Mouse (Mus musculus) mouse embryonic stem cell (cell line): Measurements from ENCODE around the gene Prkag2.

ENCODE experiments used
- in situ Hi-C, 2 experiments: fragments of 300-500 bp; cut with MboI; formaldehyde crosslinking; loops; 1 replicate in 1 of 2; 3 replicates in 1 of 2; pipeline ENCODE4 v1.14.3; 2019 to 2020; ENCODE audit warnings: low sequenced_read_pairs in 2 of 2, low pct_unique_long_range_greater_than_20kb in 1 of 2, mixed read lengths in 1 of 2; ENCODE audit not compliant: unreplicated experiment in 1 of 2

Gene Prkag2

DNA sequence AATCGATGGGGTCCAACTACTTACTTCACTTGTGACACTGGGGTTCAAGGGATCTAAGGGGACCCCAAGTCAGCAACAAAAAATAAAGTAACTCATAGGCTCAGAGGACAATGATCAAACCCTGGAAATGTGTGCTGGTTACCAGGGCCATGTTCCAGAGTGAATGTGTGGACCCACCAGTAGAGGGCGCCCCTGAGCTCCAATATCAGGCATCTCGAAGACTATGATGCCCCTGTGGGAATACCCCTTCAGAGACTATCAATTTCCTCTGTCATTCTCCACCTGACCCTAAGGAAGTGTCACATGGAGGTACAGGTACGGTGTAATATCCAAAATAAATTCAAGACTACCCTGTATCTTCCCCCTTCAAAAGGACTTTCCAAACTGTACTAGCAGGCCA, 77.5 kb downstream of the Prkag2 start:
- in situ Hi-C loops: no loop called here

DNA sequence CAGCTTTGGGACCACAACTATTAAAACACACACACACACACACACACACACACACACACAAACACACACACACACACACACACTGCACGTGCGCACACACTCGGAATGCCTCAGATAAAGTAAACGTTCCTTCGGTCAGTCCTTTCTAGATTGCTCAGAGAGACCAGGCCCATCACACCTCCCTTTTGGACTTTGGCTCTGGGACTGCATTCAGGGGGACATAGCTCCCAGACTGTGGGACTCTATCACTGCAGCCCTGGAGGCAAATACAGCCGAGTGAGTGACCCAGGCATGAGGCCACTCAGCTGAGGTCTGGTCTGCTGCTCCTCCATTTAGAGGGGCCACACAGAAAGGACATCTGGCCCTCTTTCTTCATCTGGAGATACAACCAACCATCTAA, 81.2 kb downstream of the Prkag2 start:
- in situ Hi-C loops: no loop called here

DNA sequence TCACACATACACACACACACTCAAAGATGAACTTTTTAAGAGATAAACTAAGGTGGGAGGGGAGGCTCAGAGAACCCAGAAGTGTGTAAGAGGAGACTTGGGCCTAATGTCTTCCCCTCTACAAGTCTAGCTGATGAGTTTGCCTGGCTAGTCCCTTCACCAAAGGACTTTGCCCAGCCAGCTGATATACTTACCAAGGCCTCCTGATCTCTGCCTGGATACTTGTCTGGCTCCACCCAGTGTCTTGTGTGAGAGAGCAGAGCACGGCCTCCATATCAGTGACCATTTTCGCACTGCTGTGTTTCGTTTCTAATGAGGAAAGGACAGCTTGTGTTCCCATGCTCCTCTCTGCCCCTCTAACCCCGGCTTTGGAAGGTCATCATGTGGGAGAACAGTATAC, 88.3 kb downstream of the Prkag2 start:
- in situ Hi-C loops: no loop called here

DNA sequence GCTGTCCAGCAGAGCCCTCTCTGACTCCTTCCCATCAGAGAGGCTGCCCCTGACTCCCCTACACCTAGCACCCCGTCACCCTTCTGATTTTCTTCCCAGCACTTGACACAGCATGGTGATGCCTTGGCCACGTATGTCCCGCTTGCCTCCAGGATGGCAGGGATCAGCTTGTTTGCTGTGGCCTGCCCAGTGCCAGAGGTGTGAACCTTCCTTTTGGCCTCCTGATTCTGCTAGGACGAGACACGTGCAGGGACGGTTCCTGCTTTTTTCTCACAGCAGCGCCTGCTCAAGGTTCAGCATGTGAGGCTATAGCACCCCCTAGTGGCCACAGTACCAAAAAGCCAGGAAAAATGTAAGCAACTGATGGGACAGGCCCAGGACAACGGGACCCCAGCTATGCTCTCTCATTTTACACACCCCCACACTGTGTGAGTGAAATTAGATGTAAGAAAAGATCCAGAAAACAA, 89.4 kb downstream of the Prkag2 start:
- in situ Hi-C loops: no loop called here

DNA sequence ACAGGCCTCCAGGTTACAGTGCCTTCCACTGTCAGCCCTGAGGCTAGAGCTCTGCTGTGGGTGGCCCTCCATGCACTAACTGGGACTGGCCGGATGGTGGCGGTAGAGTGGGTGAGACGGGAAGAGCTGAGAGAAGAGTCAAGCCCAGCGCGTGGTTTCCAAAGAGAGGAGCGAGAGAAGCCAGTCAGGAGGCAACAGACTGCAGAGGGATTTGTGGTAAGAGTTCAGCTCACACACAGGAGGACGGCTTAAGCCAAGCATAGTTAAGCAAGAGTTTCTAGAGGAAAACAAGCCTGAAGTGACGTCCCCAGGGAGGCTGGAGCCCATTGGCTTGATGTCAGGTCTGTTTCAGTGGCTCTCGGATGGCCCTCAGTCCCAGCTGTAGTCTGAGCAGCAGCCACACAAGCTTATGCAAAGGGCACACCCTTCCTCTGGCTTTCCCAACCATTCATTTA, 90.0 kb downstream of the Prkag2 start:
- in situ Hi-C loops: no loop called here

- in situ Hi-C loops: loop anchor here in 1 of 2 experiments (10.0 kb wide), 1 partner anchor 335 kb away; no protein-coding TSS in a partner anchor
These were observed 90.7 kb downstream of the Prkag2 start for GRCm38 (mm10) chr5:25009770-25010169.

GRCm38 (mm10) chr5:25008966-25009365, 91.5 kb downstream of the Prkag2 start:
- in situ Hi-C loops: loop anchor here in 1 of 2 experiments (10.0 kb wide), 1 partner anchor 334 kb away; no protein-coding TSS in a partner anchor

- in situ Hi-C loops: loop anchor here in 1 of 2 experiments (10.0 kb wide), 1 partner anchor 332 kb away; no protein-coding TSS in a partner anchor
These were observed 93.6 kb downstream of the Prkag2 start for GRCm38 (mm10) chr5:25006848-25007247.

GRCm38 (mm10) chr5:25005532-25006129, 94.8 kb downstream of the Prkag2 start:
- in situ Hi-C loops: loop anchor here in 1 of 2 experiments (10.0 kb wide), 1 partner anchor 331 kb away; no protein-coding TSS in a partner anchor

- in situ Hi-C loops: loop anchor here in 1 of 2 experiments (10.0 kb wide), 1 partner anchor 327 kb away; no protein-coding TSS in a partner anchor
These were observed 99.0 kb downstream of the Prkag2 start for GRCm38 (mm10) chr5:25001391-25001794.

GRCm38 (mm10) chr5:24999351-24999750, 101.1 kb downstream of the Prkag2 start:
- in situ Hi-C loops: no loop called here

DNA sequence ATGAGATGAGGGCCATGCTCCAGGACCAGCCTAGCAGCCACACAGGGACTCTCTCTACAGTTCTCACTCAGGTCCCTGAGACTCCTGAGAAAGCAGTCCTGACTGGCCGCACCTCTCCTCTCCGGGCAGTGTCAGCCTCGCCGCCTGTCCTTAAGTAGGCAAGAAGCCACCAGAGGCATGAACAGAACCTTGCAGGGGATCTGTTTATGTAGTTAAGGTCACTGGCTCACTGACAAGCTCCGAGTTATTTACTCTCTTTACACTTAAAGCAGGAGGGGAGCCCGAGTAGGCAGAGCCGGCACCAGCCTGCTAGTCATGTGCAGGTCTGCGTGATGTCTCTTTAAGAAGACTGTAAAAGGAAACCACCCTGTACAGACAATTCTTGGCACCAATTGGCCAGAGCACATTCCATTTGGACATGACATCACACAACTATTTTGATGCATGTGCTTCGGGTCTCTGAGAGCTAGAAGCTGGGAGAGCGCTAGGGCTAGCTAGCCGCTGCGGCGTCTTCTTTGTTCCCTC, 104.8 kb downstream of the Prkag2 start:
- in situ Hi-C loops: no loop called here

- in situ Hi-C loops: no loop called here
These were observed 107.3 kb downstream of the Prkag2 start for GRCm38 (mm10) chr5:24993190-24993589.

- in situ Hi-C loops: no loop called here
These were observed 108.9 kb downstream of the Prkag2 start for GRCm38 (mm10) chr5:24991575-24991974.

DNA sequence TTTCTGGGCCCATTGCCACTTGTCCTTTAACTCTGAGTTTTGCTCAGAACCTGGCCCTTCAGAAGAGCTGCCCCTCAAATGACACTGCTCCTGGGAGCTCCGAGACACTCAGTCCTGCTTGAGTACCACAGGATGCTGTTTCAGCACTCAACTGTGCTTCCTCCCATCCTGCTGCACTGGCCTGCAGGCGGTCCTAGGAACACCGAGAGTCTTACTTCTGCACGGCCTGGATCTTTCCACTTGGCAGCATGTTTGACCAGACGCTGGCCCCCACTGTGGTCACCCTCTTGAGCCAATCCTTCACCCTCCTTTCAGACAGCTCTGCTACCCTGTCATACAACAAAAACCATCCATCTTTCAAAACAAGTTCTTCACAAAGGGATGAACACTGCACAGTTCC, 110.0 kb downstream of the Prkag2 start:
- in situ Hi-C loops: no loop called here

DNA sequence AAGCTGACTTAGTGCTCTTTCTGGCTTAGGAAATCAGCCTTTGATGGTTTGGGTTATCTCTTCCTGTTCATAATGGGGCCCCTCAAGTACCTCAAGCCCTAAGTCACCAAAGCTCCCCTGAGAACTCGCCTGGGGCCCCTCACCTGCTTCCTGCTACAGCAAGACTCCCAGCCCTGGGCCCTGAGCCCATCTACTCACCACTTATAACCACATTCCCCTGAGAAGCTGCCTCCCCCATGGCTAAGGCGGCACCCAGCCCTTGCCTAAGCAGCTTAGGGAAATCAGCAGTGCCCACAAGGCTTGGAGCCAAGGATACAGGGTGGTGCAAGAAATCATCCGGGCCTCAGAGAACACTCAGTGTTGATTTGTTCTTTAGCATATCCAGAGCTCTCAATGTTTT, 110.8 kb downstream of the Prkag2 start:
- in situ Hi-C loops: no loop called here

DNA sequence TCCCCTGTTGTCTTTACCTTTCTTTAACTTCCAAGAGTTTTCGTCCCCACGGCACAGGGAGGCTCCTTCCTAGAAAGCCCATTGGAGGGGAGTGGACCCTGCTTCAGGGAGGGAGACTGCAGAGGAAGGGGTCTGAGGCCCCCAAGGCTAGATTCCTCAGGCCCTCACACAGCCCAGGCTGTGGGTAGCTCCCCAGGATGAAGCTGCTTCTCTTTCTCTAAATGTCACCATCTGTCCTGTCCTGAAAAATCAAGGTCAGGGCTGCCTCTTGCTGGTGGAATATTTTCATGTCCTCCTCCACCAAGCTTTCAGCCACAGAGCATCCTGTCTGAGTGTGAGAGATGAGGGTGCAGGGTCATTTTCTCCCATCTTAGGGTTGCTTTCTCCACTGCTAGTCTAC, 113.5 kb downstream of the Prkag2 start:
- in situ Hi-C loops: no loop called here

GRCm38 (mm10) chr5:24986204-24986940, 114.1 kb downstream of the Prkag2 start:
- in situ Hi-C loops: no loop called here

DNA sequence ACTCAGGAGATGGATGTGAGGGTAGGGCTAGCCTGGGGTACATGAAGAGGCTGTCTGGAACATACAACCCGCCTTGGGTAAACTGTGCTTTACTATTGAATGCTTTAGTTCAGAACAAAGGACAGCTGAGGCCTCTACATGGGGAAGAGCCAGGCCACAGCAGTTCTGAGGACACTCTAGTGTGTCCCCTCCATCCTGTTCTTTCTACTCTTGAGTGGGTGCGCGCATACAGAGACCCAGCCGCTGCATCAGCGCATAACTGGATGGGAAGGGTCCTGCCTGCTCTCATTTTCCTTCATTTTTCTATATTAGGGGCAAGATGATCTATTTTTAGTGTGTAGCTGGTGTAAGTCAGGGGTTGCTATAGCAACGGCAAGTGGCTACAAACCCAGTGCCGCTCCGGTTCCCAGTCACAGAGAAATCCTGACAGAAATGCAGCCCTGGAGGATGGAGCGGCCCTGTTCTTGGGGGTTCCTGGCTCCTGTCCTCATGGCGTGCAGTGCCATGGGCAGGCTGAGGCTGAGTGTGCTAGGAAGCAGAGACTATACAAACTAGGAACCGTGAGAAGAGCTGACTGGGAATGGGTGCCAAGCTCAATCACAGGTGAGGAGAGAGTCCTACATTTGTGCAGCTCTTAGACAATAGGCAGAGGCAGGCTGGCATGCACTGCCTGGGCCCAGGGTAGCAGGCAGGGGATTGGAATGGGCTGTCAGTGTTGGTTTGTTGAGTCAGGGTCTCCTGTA, 114.8 kb downstream of the Prkag2 start:
- in situ Hi-C loops: no loop called here
